Mouse (Mus musculus) MEL (cell line): Measurements from ENCODE around the gene Aoah.

Experiments used
- CTCF ChIP-seq, 3 experiments: IDR thresholded peaks in 2 of 3; conservative IDR thresholded peaks in 1 of 3; 2 replicates each; pipeline ENCODE4 v1.5.1; 2011 to 2012; ENCODE audit warnings: low read length in 3 of 3, low read depth in 2 of 3, mild to moderate bottlenecking in 2 of 3, improper control_type of control experiment in 1 of 3, inconsistent platforms in 1 of 3, mixed read lengths in 1 of 3, moderate library complexity in 1 of 3; ENCODE audit not compliant: control insufficient read depth in 1 of 3, insufficient read depth in 1 of 3, poor library complexity in 1 of 3, severe bottlenecking in 1 of 3
- E2F4 ChIP-seq: IDR thresholded peaks from 2 replicates; pipeline ENCODE4 v1.6.1; 2011; ENCODE audit warnings: low read depth, low read length, improper control_type of control experiment, borderline replicate concordance
- ELF1 ChIP-seq: IDR thresholded peaks from 2 replicates; pipeline ENCODE4 v1.6.1; 2014; ENCODE audit warnings: low read depth, mild to moderate bottlenecking, inconsistent platforms, low read length, improper control_type of control experiment, moderate library complexity
- MAX ChIP-seq: IDR thresholded peaks from 2 replicates; pipeline ENCODE4 v1.6.1; 2011; ENCODE audit warnings: low read length, improper control_type of control experiment
- NRF1 ChIP-seq: IDR thresholded peaks from 2 replicates; pipeline ENCODE4 v1.6.1; 2014; ENCODE audit warnings: low read depth, mild to moderate bottlenecking, inconsistent platforms, low read length, improper control_type of control experiment, moderate library complexity; ENCODE audit not compliant: poor library complexity, insufficient read depth, severe bottlenecking
- POLR2A ChIP-seq, 2 experiments: IDR thresholded peaks; 2 replicates each; pipeline ENCODE4 v1.6.1; 2011 to 2012; ENCODE audit warnings: low read length in 2 of 2, mild to moderate bottlenecking in 2 of 2, control low read depth in 1 of 2, improper control_type of control experiment in 1 of 2, low read depth in 1 of 2, moderate library complexity in 1 of 2; ENCODE audit not compliant: control insufficient read depth in 1 of 2, insufficient read depth in 1 of 2, poor library complexity in 1 of 2
- POLR2AphosphoS2 ChIP-seq: IDR thresholded peaks from 2 replicates; pipeline ENCODE4 v1.6.1; 2011; ENCODE audit warnings: low read length, improper control_type of control experiment
- TAL1 ChIP-seq: IDR thresholded peaks from 2 replicates; pipeline ENCODE4 v1.6.1; 2012; ENCODE audit warnings: mild to moderate bottlenecking, inconsistent platforms, low read length, moderate library complexity, mixed read lengths
- USF1 ChIP-seq: IDR thresholded peaks from 2 replicates; pipeline ENCODE4 v1.6.1; 2014; ENCODE audit warnings: low read depth, mild to moderate bottlenecking, inconsistent platforms, low read length, improper control_type of control experiment, moderate library complexity
- USF2 ChIP-seq, 2 experiments: IDR thresholded peaks; 2 replicates each; pipeline ENCODE4 v1.6.1; 2011 to 2012; ENCODE audit warnings: improper control_type of control experiment in 2 of 2, low read length in 2 of 2, borderline replicate concordance in 1 of 2, inconsistent platforms in 1 of 2, low read depth in 1 of 2, mild to moderate bottlenecking in 1 of 2; ENCODE audit not compliant: insufficient read depth in 1 of 2

GRCm38 (mm10) chr13:20941707-20942106 lies 147.8 kb downstream of the Aoah start:
- TF ChIP-seq ELF1 = no peak
- TF ChIP-seq CTCF (IDR thresholded peaks at IDR 0.05 in 2 of 3, conservative IDR thresholded peaks at IDR 0.05 in 1 of 3; ENCODE audit: control insufficient read depth in 1 of 3, insufficient read depth in 1 of 3, low read depth in 2 of 3, low read length in 3 of 3, poor library complexity in 1 of 3, severe bottlenecking in 1 of 3) = no peak
- no peak for TF ChIP-seq POLR2AphosphoS2
- TF ChIP-seq MAX = no peak
- TF ChIP-seq USF1 = no peak
- no peak for TF ChIP-seq NRF1
- no peak for TF ChIP-seq TAL1
- no peak for TF ChIP-seq USF2 (IDR thresholded peaks at IDR 0.05; ENCODE audit: borderline replicate concordance in 1 of 2, insufficient read depth in 1 of 2, low read depth in 1 of 2, low read length in 2 of 2)
- no peak for TF ChIP-seq POLR2A (IDR thresholded peaks at IDR 0.05; ENCODE audit: control insufficient read depth in 1 of 2, insufficient read depth in 1 of 2, low read depth in 1 of 2, low read length in 2 of 2, poor library complexity in 1 of 2)
- no peak for TF ChIP-seq E2F4
